Mouse (Mus musculus) limb, embryonic 11.5 days (tissue): ENCODE results near the gene Tmem129. TPM values are rescaled to one million over a fixed set of nuclear protein-coding genes. Genes with fewer than 3 reads are reported as not detected.

Experiments
- ATAC-seq: fragments of 200-750 bp; cut with Nextera tagmentation; 2 replicates; pipeline ENCODE4 v1.8.0; 2017; ENCODE audit warnings: low read depth; ENCODE audit not compliant: insufficient number of reproducible peaks, low FRiP score, low TSS enrichment
- DNase-seq: peaks from one replicate; pipeline ENCODE4 v3.0.0-alpha.2; 2015; ENCODE audit warnings: low spot score
- H3K27ac ChIP-seq: fragments of 300-500 bp; sonication (generic); replicated peaks from 2 replicates; pipeline ENCODE4 v1.5.1; 2014; ENCODE audit warnings: low read depth, mild to moderate bottlenecking, low read length
- H3K27me3 ChIP-seq: fragments of 300-500 bp; sonication (generic); 2 replicates; pipeline ENCODE4 v1.6.1; 2014; ENCODE audit warnings: mild to moderate bottlenecking, low read length, mixed read lengths; ENCODE audit not compliant: control insufficient read depth, insufficient read depth
- H3K36me3 ChIP-seq: fragments of 300-500 bp; sonication (generic); 2 replicates; pipeline ENCODE4 v1.6.1; 2014; ENCODE audit warnings: mild to moderate bottlenecking, low read length, moderate library complexity, mixed read lengths; ENCODE audit not compliant: control insufficient read depth, insufficient read depth
- H3K4me1 ChIP-seq: fragments of 300-500 bp; sonication (generic); 2 replicates; pipeline ENCODE4 v1.6.1; 2014; ENCODE audit warnings: low read length, mixed read lengths; ENCODE audit not compliant: control insufficient read depth, insufficient read depth
- H3K4me2 ChIP-seq: fragments of 300-500 bp; sonication (generic); 2 replicates; pipeline ENCODE4 v1.6.1; 2014; ENCODE audit warnings: low read depth, mild to moderate bottlenecking, moderate library complexity; ENCODE audit not compliant: severe bottlenecking
- H3K4me3 ChIP-seq: fragments of 300-500 bp; sonication (generic); 2 replicates; pipeline ENCODE4 v1.5.1; 2014; ENCODE audit warnings: low read depth, low read length
- H3K9ac ChIP-seq: fragments of 300-500 bp; sonication (generic); 2 replicates; pipeline ENCODE4 v1.6.1; 2014; ENCODE audit warnings: mild to moderate bottlenecking, low read length
- H3K9me3 ChIP-seq: fragments of 300-500 bp; sonication (generic); 2 replicates; pipeline ENCODE4 v1.6.1; 2016; ENCODE audit warnings: low read length; ENCODE audit not compliant: control insufficient read depth
- WGBS: fragments of 180-500 bp; shearing (Covaris S2); extraction: QIAGEN DNeasy Blood & Tissue Kit; methylation state at CpG from one replicate; pipeline ENCODE4 v1.1.7; 2014; 5-methylcytosine and 5-hydroxymethylcytosine counted together
- polyA plus RNA-seq: library from polyadenylated mRNA; unstranded; fragments of >200 nt; fragmentation: Nextera tagmentation; extraction: Ambion mirVana; gene quantifications from 2 replicates; pipeline ENCODE4 v1.2.1, GENCODE M21; 2014

Gene Tmem129
- polyA plus RNA-seq, 1 experiment from 2014 or later: 41.7 TPM

DNA sequence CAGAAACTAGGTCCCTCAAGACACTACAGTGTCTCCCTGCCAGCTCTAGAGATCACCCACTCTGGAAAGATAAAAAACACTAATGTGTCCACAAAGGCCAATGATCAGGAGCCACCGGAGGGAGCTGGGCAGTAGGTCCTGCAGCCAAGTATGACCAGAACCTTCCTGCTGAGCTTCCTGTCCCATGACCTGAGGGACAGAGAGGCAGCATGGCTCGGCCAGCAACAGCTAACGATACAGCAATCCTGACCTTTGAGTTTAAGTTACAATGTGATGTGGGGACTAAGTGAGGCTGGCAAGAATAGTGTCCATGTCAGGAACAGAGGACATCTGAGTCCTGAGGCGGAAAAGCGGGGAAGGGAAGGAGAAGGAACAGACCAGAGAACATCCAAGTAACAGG, 52.9 kb downstream of the Tmem129 start:
- Histone ChIP-seq H3K27ac (no peak overlapping the region), H3K9ac (no peak overlapping the region), H3K4me1 (no peaks in the 10 kb centered on the region), H3K9me3 (no peaks in the 10 kb centered on the region), H3K4me3 (no peak overlapping the region), H3K27me3 (no peaks in the 10 kb centered on the region), H3K4me2 (no peak overlapping the region), H3K36me3 (peaks cover 11% of the 10 kb centered on the region)
- ATAC-seq (no peak), DNase-seq (no peak)
- 90% methylated on average over 5 of the region's 5 CpGs for WGBS

Other genes with a start within 250 kb of the Tmem129 start
- not detected in 2 replicates for gene Nkx1-1, start 224.4 kb downstream of the Tmem129 start, polyA plus RNA-seq
- 74.5 and 74.8 TPM in 2 replicates for gene Fam53a, start 28.8 kb downstream of the Tmem129 start, polyA plus RNA-seq
- 0.21 and 0.45 TPM in 2 replicates for gene Gm9903, start 28.5 kb downstream of the Tmem129 start, polyA plus RNA-seq
- gene Slbp, start 5.8 kb downstream of the Tmem129 start, polyA plus RNA-seq: 336 and 338 TPM in 2 replicates
- gene Tacc3, start 288 bp downstream of the Tmem129 start, polyA plus RNA-seq: 316 and 328 TPM in 2 replicates
- 11.6 TPM in 2 replicates for gene Fgfr3, start 63.3 kb upstream of the Tmem129 start, polyA plus RNA-seq
- 54.4 and 56.4 TPM in 2 replicates for gene Letm1, start 124.4 kb upstream of the Tmem129 start, polyA plus RNA-seq
- 78.7 and 81.0 TPM in 2 replicates for gene Nsd2, start 162.3 kb upstream of the Tmem129 start, polyA plus RNA-seq